Mouse (Mus musculus): ENCODE data around the gene Klk12. TPM values are rescaled to one million over a fixed set of nuclear protein-coding genes. Genes with fewer than 3 reads are reported as not detected.

Gene Klk12
- polyA plus RNA-seq, 1 experiment from 2014 or later = 3.0 TPM

DNA sequence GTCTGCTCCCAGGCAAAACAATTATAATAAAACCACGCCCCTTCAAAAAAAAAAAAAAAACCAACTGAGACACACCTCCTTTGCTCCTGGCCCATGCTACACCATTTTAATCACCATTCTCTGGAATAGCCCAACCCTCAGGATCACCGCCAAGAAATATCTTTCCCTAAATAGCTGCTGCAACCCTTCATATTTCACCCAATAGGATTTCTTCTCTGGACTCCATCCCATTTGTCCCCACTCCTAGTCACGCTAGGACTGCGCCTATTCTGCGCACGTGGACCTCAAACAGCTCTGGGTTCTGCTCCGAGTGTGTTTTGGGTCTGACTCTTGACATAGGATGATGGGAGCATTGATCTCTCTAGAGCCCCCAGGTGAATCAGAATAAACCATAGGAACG lies 27.7 kb downstream of the Klk12 start:
- Histone ChIP-seq H3K4me1 (peaks cover 17% of the 10 kb centered on the region), H3K27me3 (peaks cover 10% of the 10 kb centered on the region), H3K9me3 (replicated peaks) (no peaks in the 10 kb centered on the region), H3K4me3 (replicated peaks) (peak overlapping the region; percentile 52), H3K36me3 (no peaks in the 10 kb centered on the region), H3K9ac (no peak overlapping the region), H3K27ac (replicated peaks) (no peak overlapping the region; the same call in 1 of the 2 replicates), H3K4me2 (replicated peaks) (peak overlapping the region; percentile 78)
- 5% methylated on average over 8 of the region's 8 CpGs for WGBS
- no peak for ATAC-seq (ENCODE audit: insufficient number of reproducible peaks, low FRiP score, low TSS enrichment, low read depth)

DNA sequence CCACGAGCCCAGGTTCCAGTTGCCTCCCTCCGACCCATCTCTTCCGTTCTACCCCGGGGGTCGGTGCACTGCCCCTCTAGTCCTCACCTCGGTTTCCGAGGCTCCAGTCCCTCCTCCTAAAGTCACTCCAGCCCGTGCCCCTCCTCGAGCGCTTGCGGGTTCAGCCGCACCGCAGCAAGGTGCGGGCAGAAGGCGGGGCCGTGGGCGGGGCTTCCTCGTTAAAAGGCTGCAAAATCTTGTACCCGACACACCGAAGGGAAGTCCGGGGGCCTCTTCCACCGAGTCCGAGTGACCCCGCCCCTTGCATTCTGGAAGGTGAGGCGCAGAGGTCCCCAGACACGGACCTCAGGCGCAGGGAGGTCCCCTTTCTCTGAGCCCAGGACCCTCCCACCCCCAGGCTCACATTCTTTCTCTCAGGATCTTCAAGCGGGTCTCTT lies 28.7 kb downstream of the Klk12 start, which contains the start of gene Klk8:
Klk8 (plus strand) TSS at position 245 of the 437 bp plus-strand sequence.
- ATAC-seq (ENCODE audit: insufficient number of reproducible peaks, low FRiP score, low TSS enrichment, low read depth) = 0 out of 2 replicates have a peak, but pooled peaks have one; percentile 17

DNA sequence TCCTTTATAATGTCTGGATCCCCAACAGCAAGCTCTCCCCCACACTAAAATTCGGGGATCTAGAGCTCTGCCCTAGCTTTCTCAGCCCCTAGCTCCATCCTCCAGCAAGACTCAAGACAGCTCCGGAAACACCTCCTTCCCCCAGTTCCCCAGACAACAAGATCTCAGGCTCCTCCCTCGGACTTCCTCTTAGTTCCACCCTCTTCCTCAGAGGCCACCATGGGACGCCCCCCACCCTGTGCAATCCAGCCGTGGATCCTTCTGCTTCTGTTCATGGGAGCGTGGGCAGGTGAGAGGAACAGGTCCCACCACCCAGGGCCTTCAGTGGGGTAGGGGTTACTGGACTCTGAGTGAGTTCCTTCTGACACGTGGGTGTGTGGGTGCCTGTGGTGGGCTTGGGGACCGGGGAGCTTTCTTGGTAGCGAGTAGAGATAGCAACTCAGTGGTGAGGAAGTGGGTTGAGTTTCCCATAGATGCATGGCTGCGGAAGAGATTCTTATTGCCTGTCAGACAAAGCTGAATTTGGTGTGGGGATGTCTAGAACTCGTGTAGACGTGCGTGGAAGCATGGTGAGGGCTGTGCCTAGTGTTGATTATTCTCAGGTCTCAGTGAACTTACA lies 29.3 kb downstream of the Klk12 start:
- Histone ChIP-seq H3K27ac (replicated peaks) (no peak overlapping the region), H3K4me2 (replicated peaks) (peak overlapping the region; percentile 78), H3K9ac (0 out of 2 replicates have a peak overlapping the region, but pooled peaks have one; percentile 31), H3K4me3 (replicated peaks) (peak overlapping the region; percentile 52), H3K36me3 (no peaks in the 10 kb centered on the region), H3K4me1 (peaks cover 17% of the 10 kb centered on the region), H3K27me3 (peaks cover 10% of the 10 kb centered on the region), H3K9me3 (replicated peaks) (no peaks in the 10 kb centered on the region)
- ATAC-seq (ENCODE audit: insufficient number of reproducible peaks, low FRiP score, low TSS enrichment, low read depth) = no peak
- 36% methylated on average over 13 of the region's 13 CpGs for WGBS

More for the DNA sequence above, 28.7 kb downstream of the Klk12 start, which contains the start of gene Klk8:
- H3K36me3 ChIP-seq = no peaks in the 10 kb centered on the region
- peaks cover 17% of the 10 kb centered on the region for H3K4me1 ChIP-seq
- H3K9ac ChIP-seq = peak within 1 kb of the TSS; percentile 31
- H3K27ac ChIP-seq (replicated peaks) = peak within 1 kb of the TSS; percentile 52; the same call in 1 of the 2 replicates
- peaks cover 10% of the 10 kb centered on the region for H3K27me3 ChIP-seq
- WGBS = under 1% methylated on average over 28 of the region's 28 CpGs
- H3K4me2 ChIP-seq (replicated peaks) = peak within 1 kb of the TSS; percentile 78
- H3K4me3 ChIP-seq (replicated peaks) = peak within 1 kb of the TSS; percentile 52
- H3K9me3 ChIP-seq (replicated peaks) = no peaks in the 10 kb centered on the region

DNA sequence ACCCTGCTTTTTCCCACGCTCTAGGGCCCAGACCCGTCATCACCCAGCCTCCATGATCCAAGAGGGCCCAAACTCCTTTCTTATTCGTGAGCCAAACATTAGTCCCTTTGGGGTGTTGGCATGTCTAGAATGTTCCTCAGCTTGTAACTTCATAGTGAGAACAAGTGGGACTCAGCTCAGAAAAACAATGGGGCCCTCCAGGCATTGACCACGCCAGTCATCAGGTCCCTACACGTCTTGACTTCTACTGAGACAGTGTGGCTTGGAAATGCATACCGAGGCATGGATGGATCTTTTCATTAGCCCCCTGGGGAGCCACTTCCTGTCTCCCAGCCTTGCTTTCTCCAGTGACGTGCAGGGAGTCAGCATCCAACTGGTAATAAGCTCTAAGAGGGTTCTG lies 31.2 kb downstream of the Klk12 start:
- H3K9me3 ChIP-seq (replicated peaks) = no peaks in the 10 kb centered on the region
- no peak overlapping the region for H3K9ac ChIP-seq
- 55% methylated on average over 7 of the region's 7 CpGs for WGBS
- H3K4me3 ChIP-seq (replicated peaks) = no peak overlapping the region
- H3K36me3 ChIP-seq = no peaks in the 10 kb centered on the region
- peaks cover 10% of the 10 kb centered on the region for H3K27me3 ChIP-seq
- H3K4me2 ChIP-seq (replicated peaks) = no peak overlapping the region
- peaks cover 17% of the 10 kb centered on the region for H3K4me1 ChIP-seq
- H3K27ac ChIP-seq (replicated peaks) = no peak overlapping the region
- no peak for ATAC-seq (ENCODE audit: insufficient number of reproducible peaks, low FRiP score, low TSS enrichment, low read depth)

DNA sequence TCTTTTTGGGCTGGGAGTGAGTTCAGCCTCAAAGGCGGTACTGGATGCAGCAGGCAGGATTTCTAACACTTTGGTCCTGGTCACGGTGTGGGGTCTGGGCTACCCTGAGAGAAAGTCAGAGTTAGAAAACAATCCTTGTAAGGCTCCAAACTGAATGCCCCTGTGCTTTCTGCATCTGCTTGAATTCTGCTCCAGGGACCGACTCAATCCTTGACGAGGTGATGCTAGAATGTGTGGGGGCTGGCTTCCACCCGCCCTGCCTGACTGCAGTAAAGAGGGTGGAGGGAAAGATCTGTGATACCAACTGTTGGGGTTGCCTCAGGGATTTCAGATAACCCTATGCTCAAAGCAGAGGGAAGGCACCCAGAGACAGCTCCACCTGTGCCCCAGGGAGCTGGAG lies 42.3 kb downstream of the Klk12 start, which contains the start of gene Klk7:
Klk7 (plus strand) TSS at position 301 of the 400 bp plus-strand sequence.
- Histone ChIP-seq H3K4me2 (replicated peaks) (no peak within 1 kb of the TSS), H3K9ac (no peak within 1 kb of the TSS), H3K27ac (replicated peaks) (no peak within 1 kb of the TSS), H3K27me3 (no peaks in the 10 kb centered on the region), H3K9me3 (replicated peaks) (no peaks in the 10 kb centered on the region), H3K36me3 (no peaks in the 10 kb centered on the region), H3K4me1 (no peaks in the 10 kb centered on the region), H3K4me3 (replicated peaks) (no peak within 1 kb of the TSS)
- WGBS = 37% methylated on average over 5 of the region's 5 CpGs
- ATAC-seq (ENCODE audit: insufficient number of reproducible peaks, low FRiP score, low TSS enrichment, low read depth) = no peak

DNA sequence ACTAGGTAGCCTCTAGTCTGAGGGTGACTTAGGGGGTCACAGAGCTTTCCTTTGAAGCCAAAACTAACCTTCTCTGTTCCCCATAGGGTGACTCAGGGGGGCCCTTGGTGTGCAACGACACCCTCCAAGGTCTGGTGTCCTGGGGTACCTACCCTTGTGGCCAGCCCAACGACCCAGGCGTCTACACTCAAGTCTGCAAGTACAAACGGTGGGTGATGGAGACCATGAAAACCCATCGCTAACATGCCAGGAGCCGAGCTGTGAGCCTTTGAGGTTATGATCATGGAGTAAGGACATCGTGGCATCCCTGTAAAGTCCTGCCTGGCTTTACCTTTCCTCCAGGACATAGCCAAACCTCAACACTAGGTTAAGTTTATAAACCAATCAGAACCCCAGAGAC lies 46.5 kb downstream of the Klk12 start:
- Histone ChIP-seq H3K9ac (no peak overlapping the region), H3K4me1 (no peaks in the 10 kb centered on the region), H3K4me2 (replicated peaks) (no peak overlapping the region), H3K9me3 (replicated peaks) (no peaks in the 10 kb centered on the region), H3K4me3 (replicated peaks) (no peak overlapping the region), H3K27ac (replicated peaks) (no peak overlapping the region), H3K27me3 (no peaks in the 10 kb centered on the region), H3K36me3 (no peaks in the 10 kb centered on the region)
- WGBS = 86% methylated on average over 7 of the region's 7 CpGs
- no peak for ATAC-seq (ENCODE audit: insufficient number of reproducible peaks, low FRiP score, low TSS enrichment, low read depth)

DNA sequence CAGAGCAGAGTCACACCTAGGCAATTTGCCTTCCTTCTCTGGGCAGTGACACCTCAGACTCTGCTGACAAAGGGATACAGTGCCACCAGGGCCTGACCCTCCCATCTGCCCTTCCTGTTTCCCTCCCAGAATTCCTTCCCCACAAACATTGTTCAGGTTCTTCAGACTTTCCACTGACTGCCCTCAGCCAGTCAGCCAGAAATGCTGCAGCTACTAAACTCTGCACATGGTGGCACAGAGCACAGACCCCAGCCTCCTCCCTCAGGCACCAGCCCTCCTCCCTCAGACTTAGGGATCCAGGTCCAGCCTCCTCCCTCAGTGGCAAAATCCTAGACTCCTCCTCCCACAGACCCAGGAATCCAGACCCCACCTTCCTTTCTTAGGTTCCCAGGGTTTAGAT lies 48.0 kb downstream of the Klk12 start:
- Histone ChIP-seq H3K9me3 (replicated peaks) (no peaks in the 10 kb centered on the region), H3K4me1 (no peaks in the 10 kb centered on the region), H3K4me3 (replicated peaks) (no peak overlapping the region), H3K36me3 (no peaks in the 10 kb centered on the region), H3K4me2 (replicated peaks) (no peak overlapping the region), H3K27ac (replicated peaks) (no peak overlapping the region), H3K27me3 (no peaks in the 10 kb centered on the region), H3K9ac (no peak overlapping the region)
- ATAC-seq (ENCODE audit: insufficient number of reproducible peaks, low FRiP score, low TSS enrichment, low read depth) = no peak

DNA sequence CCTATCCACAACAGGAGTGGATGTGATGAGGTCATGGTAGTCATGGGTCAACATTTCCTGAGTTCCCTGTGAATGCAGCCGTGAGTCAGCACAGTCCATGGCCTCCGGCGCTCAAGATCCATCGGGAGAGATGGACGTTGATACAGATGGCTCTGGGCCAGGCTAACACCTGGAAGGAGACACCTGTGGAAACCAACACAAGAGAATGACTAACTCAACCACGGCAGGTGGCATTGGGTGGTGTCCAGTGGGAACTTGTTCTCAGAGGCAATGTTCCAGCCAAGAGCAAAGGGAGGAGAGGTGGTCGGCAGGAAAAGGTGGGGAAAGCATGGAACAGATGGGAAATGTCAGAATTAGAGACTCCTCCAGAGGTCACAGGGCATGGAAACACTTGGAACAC lies 52.9 kb downstream of the Klk12 start:
- no peak overlapping the region for H3K9ac ChIP-seq
- no peaks in the 10 kb centered on the region for H3K36me3 ChIP-seq
- H3K4me3 ChIP-seq (replicated peaks) = no peak overlapping the region
- no peaks in the 10 kb centered on the region for H3K4me1 ChIP-seq
- no peaks in the 10 kb centered on the region for H3K27me3 ChIP-seq
- H3K4me2 ChIP-seq (replicated peaks) = no peak overlapping the region
- WGBS = 90% methylated on average over 7 of the region's 7 CpGs
- no peaks in the 10 kb centered on the region for H3K9me3 ChIP-seq (replicated peaks)
- no peak for ATAC-seq (ENCODE audit: insufficient number of reproducible peaks, low FRiP score, low TSS enrichment, low read depth)
- no peak overlapping the region for H3K27ac ChIP-seq (replicated peaks)

Other genes starting within 250 kb of the Klk12 start
- gene Cd33, start 224.5 kb upstream of the Klk12 start, polyA plus RNA-seq (2015; fragmentation: Nextera tagmentation; extraction: Ambion mirVana) = 1.9 and 2.8 TPM in 2 replicates
- gene Zfp658, start 206.6 kb upstream of the Klk12 start, polyA plus RNA-seq (2015; fragmentation: Nextera tagmentation; extraction: Ambion mirVana) = 3.8 and 4.0 TPM in 2 replicates
- gene Zfp719, start 189.3 kb upstream of the Klk12 start, polyA plus RNA-seq (2015; fragmentation: Nextera tagmentation; extraction: Ambion mirVana) = 13.6 and 13.7 TPM in 2 replicates
- 0.24 and 0.45 TPM in 2 replicates for gene Zfp819, start 161.7 kb upstream of the Klk12 start, polyA plus RNA-seq (2015; fragmentation: Nextera tagmentation; extraction: Ambion mirVana)
- gene Ceacam18, start 134.2 kb upstream of the Klk12 start, polyA plus RNA-seq (2015; fragmentation: Nextera tagmentation; extraction: Ambion mirVana) = not detected in 2 replicates
- 1.0 and 1.7 TPM in 2 replicates for gene Siglece, start 108.7 kb upstream of the Klk12 start, polyA plus RNA-seq (2015; fragmentation: Nextera tagmentation; extraction: Ambion mirVana)
- 17.1 and 18.2 TPM in 2 replicates for gene Ctu1, start 96.9 kb upstream of the Klk12 start, polyA plus RNA-seq (2015; fragmentation: Nextera tagmentation; extraction: Ambion mirVana)
- gene Klk14, start 78.5 kb upstream of the Klk12 start, polyA plus RNA-seq (2015; fragmentation: Nextera tagmentation; extraction: Ambion mirVana) = 1.3 and 2.4 TPM in 2 replicates
- 18.3 and 18.5 TPM in 2 replicates for gene Klk13, start 56.3 kb upstream of the Klk12 start, polyA plus RNA-seq (2015; fragmentation: Nextera tagmentation; extraction: Ambion mirVana)
- gene Klk11, start 5.7 kb downstream of the Klk12 start, polyA plus RNA-seq (2015; fragmentation: Nextera tagmentation; extraction: Ambion mirVana) = 24.3 and 25.3 TPM in 2 replicates
- gene Klk10, start 12.1 kb downstream of the Klk12 start, polyA plus RNA-seq (2015; fragmentation: Nextera tagmentation; extraction: Ambion mirVana) = 71.8 and 83.4 TPM in 2 replicates
- 3.8 and 6.7 TPM in 2 replicates for gene Klk9, start 23.0 kb downstream of the Klk12 start, polyA plus RNA-seq (2015; fragmentation: Nextera tagmentation; extraction: Ambion mirVana)
- 65.3 and 67.5 TPM in 2 replicates for gene Klk8, start 28.7 kb downstream of the Klk12 start, polyA plus RNA-seq (2015; fragmentation: Nextera tagmentation; extraction: Ambion mirVana)
- gene Klk7, start 42.4 kb downstream of the Klk12 start, polyA plus RNA-seq (2015; fragmentation: Nextera tagmentation; extraction: Ambion mirVana) = 16.7 and 19.1 TPM in 2 replicates
- 2.0 and 2.3 TPM in 2 replicates for gene Klk6, start 55.6 kb downstream of the Klk12 start, polyA plus RNA-seq (2015; fragmentation: Nextera tagmentation; extraction: Ambion mirVana)
- gene Klk5, start 73.1 kb downstream of the Klk12 start, polyA plus RNA-seq (2015; fragmentation: Nextera tagmentation; extraction: Ambion mirVana) = 19.3 and 23.5 TPM in 2 replicates
- gene Klk4, start 112.3 kb downstream of the Klk12 start, polyA plus RNA-seq (2015; fragmentation: Nextera tagmentation; extraction: Ambion mirVana) = 0.13 and 0.21 TPM in 2 replicates
- gene Klk15, start 164.8 kb downstream of the Klk12 start, polyA plus RNA-seq (2015; fragmentation: Nextera tagmentation; extraction: Ambion mirVana) = 0.20 TPM in 1 of 2 replicates, not detected in the other
- not detected in 2 replicates for gene Klk1b8, start 181.8 kb downstream of the Klk12 start, polyA plus RNA-seq (2015; fragmentation: Nextera tagmentation; extraction: Ambion mirVana)
- gene Klk1b1, start 197.9 kb downstream of the Klk12 start, polyA plus RNA-seq (2015; fragmentation: Nextera tagmentation; extraction: Ambion mirVana) = not detected in 2 replicates
- not detected in 2 replicates for gene Klk1b9, start 207.2 kb downstream of the Klk12 start, polyA plus RNA-seq (2015; fragmentation: Nextera tagmentation; extraction: Ambion mirVana)
- gene Klk1b11, start 227.0 kb downstream of the Klk12 start, polyA plus RNA-seq (2015; fragmentation: Nextera tagmentation; extraction: Ambion mirVana) = not detected in 2 replicates
- 0.27 and 0.39 TPM in 2 replicates for gene Klk1b26, start 243.3 kb downstream of the Klk12 start, polyA plus RNA-seq (2015; fragmentation: Nextera tagmentation; extraction: Ambion mirVana)